Mouse (Mus musculus) MEL (cell line): ENCODE results near the gene Galnt9. TPM values are rescaled to one million over a fixed set of nuclear protein-coding genes. Genes with fewer than 3 reads are reported as not detected.

ENCODE experiments used
- DNase-seq: peaks from one replicate; pipeline ENCODE4 v3.0.0; 2011; ENCODE audit warnings: low read depth, low spot score
- H3K27ac ChIP-seq: 2 replicates; pipeline ENCODE4 v1.5.1; 2012; ENCODE audit warnings: low read depth, mild to moderate bottlenecking, control low read depth, low read length, moderate library complexity; ENCODE audit not compliant: control insufficient read depth
- H3K27me3 ChIP-seq, 2 experiments: fragments of 150-350 bp in 1 of 2; sonication (generic) in 1 of 2; 2 replicates each; pipeline ENCODE4 v1.6.1; 2012; ENCODE audit warnings: low read length in 2 of 2, mild to moderate bottlenecking in 2 of 2, improper control_type of control experiment in 1 of 2, moderate library complexity in 1 of 2; ENCODE audit not compliant: insufficient read depth in 2 of 2, control insufficient read depth in 1 of 2
- H3K36me3 ChIP-seq, 2 experiments: 2 replicates each; pipeline ENCODE4 v1.6.1; 2012 to 2014; ENCODE audit warnings: low read length in 2 of 2, improper control_type of control experiment in 1 of 2, inconsistent platforms in 1 of 2, mild to moderate bottlenecking in 1 of 2; ENCODE audit not compliant: insufficient read depth in 2 of 2, control insufficient read depth in 1 of 2
- H3K4me1 ChIP-seq, 2 experiments: fragments of 150-350 bp in 1 of 2; sonication (generic) in 1 of 2; 2 replicates each; pipeline ENCODE4 v1.6.1; 2012; ENCODE audit warnings: low read length in 2 of 2, improper control_type of control experiment in 1 of 2, mild to moderate bottlenecking in 1 of 2; ENCODE audit not compliant: insufficient read depth in 2 of 2, control insufficient read depth in 1 of 2
- H3K4me3 ChIP-seq, 2 experiments: fragments of 150-350 bp in 1 of 2; sonication (generic) in 1 of 2; 2 replicates each; pipeline ENCODE4 v1.5.1; 2012; ENCODE audit warnings: low read depth in 2 of 2, low read length in 2 of 2, mild to moderate bottlenecking in 2 of 2, moderate library complexity in 2 of 2, control low read depth in 1 of 2, improper control_type of control experiment in 1 of 2; ENCODE audit not compliant: control insufficient read depth in 1 of 2, insufficient read depth in 1 of 2
- H3K79me2 ChIP-seq: 2 replicates; pipeline ENCODE4 v1.6.1; 2012; ENCODE audit warnings: mild to moderate bottlenecking, low read length, moderate library complexity; ENCODE audit not compliant: control insufficient read depth, poor library complexity, insufficient read depth
- H3K9ac ChIP-seq: 2 replicates; pipeline ENCODE4 v1.6.1; 2012; ENCODE audit warnings: low read depth, mild to moderate bottlenecking, control low read depth, low read length, moderate library complexity; ENCODE audit not compliant: control insufficient read depth, poor library complexity, severe bottlenecking
- H3K9me3 ChIP-seq: fragments of 150-350 bp; sonication (generic); replicated peaks from 2 replicates; pipeline ENCODE4 v1.6.1; 2012; ENCODE audit warnings: mild to moderate bottlenecking, low read length, improper control_type of control experiment, moderate library complexity; ENCODE audit not compliant: insufficient read depth
- CTCF ChIP-seq, 3 experiments: IDR thresholded peaks in 2 of 3; conservative IDR thresholded peaks in 1 of 3; 2 replicates each; pipeline ENCODE4 v1.5.1; 2011 to 2012; ENCODE audit warnings: low read length in 3 of 3, low read depth in 2 of 3, mild to moderate bottlenecking in 2 of 3, improper control_type of control experiment in 1 of 3, inconsistent platforms in 1 of 3, mixed read lengths in 1 of 3, moderate library complexity in 1 of 3; ENCODE audit not compliant: control insufficient read depth in 1 of 3, insufficient read depth in 1 of 3, poor library complexity in 1 of 3, severe bottlenecking in 1 of 3
- ELF1 ChIP-seq: IDR thresholded peaks from 2 replicates; pipeline ENCODE4 v1.6.1; 2014; ENCODE audit warnings: low read depth, mild to moderate bottlenecking, inconsistent platforms, low read length, improper control_type of control experiment, moderate library complexity
- EP300 ChIP-seq, 2 experiments: IDR thresholded peaks; 2 replicates each; pipeline ENCODE4 v1.6.1; 2011; ENCODE audit warnings: improper control_type of control experiment in 2 of 2, low read length in 2 of 2, low read depth in 1 of 2, mild to moderate bottlenecking in 1 of 2
- HCFC1 ChIP-seq: IDR thresholded peaks from 2 replicates; pipeline ENCODE4 v1.6.1; 2012; ENCODE audit warnings: low read depth, mild to moderate bottlenecking, inconsistent platforms, low read length, improper control_type of control experiment, moderate library complexity
- MAFK ChIP-seq: IDR thresholded peaks from 2 replicates; pipeline ENCODE4 v1.6.1; 2011; ENCODE audit warnings: low read depth, mild to moderate bottlenecking, low read length, improper control_type of control experiment, borderline replicate concordance
- MAZ ChIP-seq: IDR thresholded peaks from 2 replicates; pipeline ENCODE4 v1.6.1; 2012; ENCODE audit warnings: low read depth, mild to moderate bottlenecking, inconsistent platforms, low read length, improper control_type of control experiment
- MEF2A ChIP-seq: IDR thresholded peaks from 2 replicates; pipeline ENCODE4 v1.6.1; 2014; ENCODE audit warnings: low read depth, mild to moderate bottlenecking, inconsistent platforms, low read length, improper control_type of control experiment; ENCODE audit not compliant: poor library complexity, insufficient replicate concordance, severe bottlenecking; ENCODE audit errors: extremely low read depth
- RAD21 ChIP-seq: IDR thresholded peaks from 2 replicates; pipeline ENCODE4 v1.6.1; 2011; ENCODE audit warnings: mild to moderate bottlenecking, low read depth, low read length, improper control_type of control experiment
- SMC3 ChIP-seq: IDR thresholded peaks from 2 replicates; pipeline ENCODE4 v1.6.1; 2011; ENCODE audit warnings: low read depth, low read length, improper control_type of control experiment
- TAL1 ChIP-seq: IDR thresholded peaks from 2 replicates; pipeline ENCODE4 v1.6.1; 2012; ENCODE audit warnings: mild to moderate bottlenecking, inconsistent platforms, low read length, moderate library complexity, mixed read lengths
- USF1 ChIP-seq: IDR thresholded peaks from 2 replicates; pipeline ENCODE4 v1.6.1; 2014; ENCODE audit warnings: low read depth, mild to moderate bottlenecking, inconsistent platforms, low read length, improper control_type of control experiment, moderate library complexity
- polyA plus RNA-seq, 2 experiments: library from polyadenylated mRNA; stranded (reverse) in 1 of 2; unstranded in 1 of 2; fragments of >175 nt in 1 of 2; fragments of >200 nt in 1 of 2; gene quantifications; 2 replicates each; pipeline versions ENCODE4 v1.2.1 to v1.2.4; 2012; ENCODE audit warnings: low replicate concordance in 2 of 2, low read depth in 1 of 2; ENCODE audit not compliant: insufficient read length in 2 of 2, insufficient read depth in 1 of 2, missing spikeins in 1 of 2
- total RNA-seq: library from RNA; depleted of rRNA; stranded (reverse); fragments of 300-350 nt; gene quantifications from 2 replicates; pipeline ENCODE4 v1.2.3, GENCODE M21; 2012

The Galnt9 gene
- total and polyA plus RNA-seq, 3 experiments = 0.23 to 0.99 TPM; not detected in 1

GRCm38 (mm10) chr5:110605531-110606221, 61.5 kb downstream of the Galnt9 start:
- Histone ChIP-seq H3K9me3 (no peaks in the 10 kb centered on the region), H3K27ac (no peak overlapping the region), H3K4me1 (peaks cover 5 to 38% of the 10 kb centered on the region in 2 experiments), H3K36me3 (peaks cover 0 to 20% of the 10 kb centered on the region in 2 experiments; a peak in 2 of 4 replicates), H3K9ac (no peak overlapping the region), H3K4me3 (no peak overlapping the region), H3K27me3 (no peaks in the 10 kb centered on the region), H3K79me2 (no peaks in the 10 kb centered on the region)
- DNase-seq = peak; percentile 70
- TF ChIP-seq RAD21 = peak; percentile 44
- TF ChIP-seq CTCF (IDR thresholded peaks at IDR 0.05 in 2 of 3, conservative IDR thresholded peaks at IDR 0.05 in 1 of 3; ENCODE audit: control insufficient read depth in 1 of 3, insufficient read depth in 1 of 3, low read depth in 2 of 3, low read length in 3 of 3, poor library complexity in 1 of 3, severe bottlenecking in 1 of 3) = peak in 2 of 3 experiments; percentile 14 to 38; a peak in 3 of 6 replicates
- peak; percentile 46 for TF ChIP-seq SMC3
- no peak for TF ChIP-seq MAFK
- no peak for TF ChIP-seq TAL1

- Histone ChIP-seq H3K4me1 (peaks cover 5 to 38% of the 10 kb centered on the region in 2 experiments), H3K9me3 (no peaks in the 10 kb centered on the region), H3K79me2 (no peaks in the 10 kb centered on the region), H3K4me3 (no peak overlapping the region), H3K36me3 (peaks cover 0 to 20% of the 10 kb centered on the region in 2 experiments; a peak in 2 of 4 replicates), H3K27me3 (no peaks in the 10 kb centered on the region), H3K27ac (no peak overlapping the region), H3K9ac (no peak overlapping the region)
- no peak for DNase-seq
- TF ChIP-seq HCFC1 (no peak), MEF2A (no peak)
Observed at GRCm38 (mm10) chr5:110607767-110608166, 63.6 kb downstream of the Galnt9 start.

GRCm38 (mm10) chr5:110608336-110608735, 64.2 kb downstream of the Galnt9 start:
- no peaks in the 10 kb centered on the region for H3K79me2 ChIP-seq
- H3K27me3 ChIP-seq = no peaks in the 10 kb centered on the region
- no peak overlapping the region for H3K4me3 ChIP-seq
- no peaks in the 10 kb centered on the region for H3K9me3 ChIP-seq
- H3K36me3 ChIP-seq = peaks cover 0 to 20% of the 10 kb centered on the region in 2 experiments; a peak in 2 of 4 replicates
- TF ChIP-seq EP300 (IDR thresholded peaks at IDR 0.05; ENCODE audit: low read depth in 1 of 2, low read length in 2 of 2) (0 out of 4 replicates have a peak, but pooled peaks of 1 of the 2 experiments have one; percentile 10), ELF1 (no peak), MAZ (peak; percentile 58; the same call in 1 of the 2 replicates), USF1 (0 out of 2 replicates have a peak, but pooled peaks have one; percentile 19)
- peak; percentile 76 for DNase-seq
- H3K9ac ChIP-seq = no peak overlapping the region
- H3K27ac ChIP-seq = no peak overlapping the region
- peaks cover 5 to 38% of the 10 kb centered on the region in 2 experiments for H3K4me1 ChIP-seq
